Mouse (Mus musculus) adrenal gland, adult (tissue): ENCODE data around the gene Tex21.

Experiments
- DNase-seq, 2 experiments: peaks; one replicate each; pipeline ENCODE4 v3.0.0; 2022 to 2023; ENCODE audit warnings: low spot score in 1 of 2; ENCODE audit not compliant: inconsistent age in 2 of 2

The Tex21 gene

GRCm38 (mm10) chr12:76246646-76247045 lies at the start of gene Tex21:
Gene Tex21, minus strand, starts transcription at chr12:76246746.
- no peak for DNase-seq

- peak; percentile 48 to 84 for DNase-seq
These were observed 46.6 kb upstream of the Tex21 start for GRCm38 (mm10) chr12:76293192-76293591.

GRCm38 (mm10) chr12:76290271-76290670 lies 43.7 kb upstream of the Tex21 start:
- no peak for DNase-seq

- DNase-seq: no peak
These were observed 42.9 kb upstream of the Tex21 start for GRCm38 (mm10) chr12:76289428-76289827.

- DNase-seq: no peak
These were observed 41.9 kb upstream of the Tex21 start for GRCm38 (mm10) chr12:76288494-76288893.

GRCm38 (mm10) chr12:76287986-76288385 lies 41.4 kb upstream of the Tex21 start:
- DNase-seq: no peak

- no peak for DNase-seq
These were observed 38.9 kb upstream of the Tex21 start for GRCm38 (mm10) chr12:76285418-76285817.

GRCm38 (mm10) chr12:76282532-76283173 lies 36.1 kb upstream of the Tex21 start:
- no peak for DNase-seq

- peak; percentile 29 to 67 for DNase-seq
These were observed 35.6 kb upstream of the Tex21 start for GRCm38 (mm10) chr12:76282132-76282531.

- DNase-seq: peak; percentile 38 to 83
These were observed 34.6 kb upstream of the Tex21 start for GRCm38 (mm10) chr12:76281111-76281660.

GRCm38 (mm10) chr12:76280556-76280955 lies 34.0 kb upstream of the Tex21 start:
- DNase-seq: no peak

- no peak for DNase-seq
These were observed 31.7 kb upstream of the Tex21 start for GRCm38 (mm10) chr12:76278209-76278608.

GRCm38 (mm10) chr12:76272610-76273524 lies 26.3 kb upstream of the Tex21 start:
- peak in 1 of 2 experiments; percentile 70 for DNase-seq

GRCm38 (mm10) chr12:76271516-76271915 lies 25.0 kb upstream of the Tex21 start:
- no peak for DNase-seq

GRCm38 (mm10) chr12:76269196-76269595 lies 22.6 kb upstream of the Tex21 start:
- peak in 1 of 2 experiments; percentile 52 for DNase-seq

GRCm38 (mm10) chr12:76268686-76269085 lies 22.1 kb upstream of the Tex21 start:
- no peak for DNase-seq

- peak; percentile 19 to 83 for DNase-seq
These were observed 20.3 kb upstream of the Tex21 start for GRCm38 (mm10) chr12:76266875-76267274.

- no peak for DNase-seq
These were observed 18.5 kb upstream of the Tex21 start for GRCm38 (mm10) chr12:76265001-76265400.

- no peak for DNase-seq
These were observed 17.9 kb upstream of the Tex21 start for GRCm38 (mm10) chr12:76264325-76264965.

- no peak for DNase-seq
These were observed 17.3 kb upstream of the Tex21 start for GRCm38 (mm10) chr12:76263876-76264275.

- no peak for DNase-seq
These were observed 16.4 kb upstream of the Tex21 start for GRCm38 (mm10) chr12:76262918-76263317.
